Comparison of ENCODE assay signal across 11 mouse cellular contexts in genomic region chr8:84738715-84739400, GRCm38 (mm10). TPM values are rescaled to one million over a fixed set of nuclear protein-coding genes. Genes with fewer than 3 reads are reported as not detected.
DNase-seq lines count a peak whose midpoint lies in the region; ATAC-seq lines count a peak whose summit lies in the region.
"Had no signal": no experiment of that assay in that cellular context is flagged by ENCODE, and none has a peak within 500 bp of the region (broad histone marks: within the 10 kb centered on the region; RNA-seq: fewer than 3 reads in every experiment).

No protein-coding gene starts in this region.

- no peak overlapping the region for H3K9ac ChIP-seq in hindbrain, embryonic 11.5 days (ENCODE audit: low read depth, low read length)
- H3K9ac ChIP-seq in forebrain, embryonic 11.5 days (ENCODE audit: low read length): peak overlapping the region; percentile 55; the same call in 1 of the 2 replicates
- peak overlapping the region; percentile 58 for H3K9ac ChIP-seq in limb, embryonic 13.5 days

- DNase-seq in hindbrain, embryonic 10.5 days (ENCODE audit: low spot score): no peak
- no peak for DNase-seq in hindbrain, embryonic 11.5 days (ENCODE audit: low spot score)
- DNase-seq in brain, adult 2 months (ENCODE audit: low read depth, low spot score): peak; percentile 69
- DNase-seq in forebrain, embryonic 11.5 days (ENCODE audit: low spot score): no peak
- DNase-seq in right cerebral cortex, adult 18-20 months: no peak
- no peak for DNase-seq in kidney, postnatal 4 days
- no peak for DNase-seq in yolk sac, embryonic 10.5 days (ENCODE audit: low spot score)
- DNase-seq: adrenal gland, adult 2 months; gastrocnemius, postnatal 25 days; kidney, postnatal 14 days had no signal

- H3K9me3 ChIP-seq in hindbrain, embryonic 10.5 days: no peaks in the 10 kb centered on the region
- H3K9me3 ChIP-seq in hindbrain, embryonic 11.5 days (ENCODE audit: control insufficient read depth, low read length): no peaks in the 10 kb centered on the region
- no peaks in the 10 kb centered on the region for H3K9me3 ChIP-seq in forebrain, embryonic 11.5 days (ENCODE audit: control insufficient read depth, low read length)
- no peaks in the 10 kb centered on the region for H3K9me3 ChIP-seq in limb, embryonic 13.5 days

- peaks cover 74% of the 10 kb centered on the region for H3K4me1 ChIP-seq in hindbrain, embryonic 10.5 days (replicated peaks)
- H3K4me1 ChIP-seq in hindbrain, embryonic 11.5 days (replicated peaks; ENCODE audit: control insufficient read depth, insufficient read depth, low read length): peaks cover 26% of the 10 kb centered on the region
- peaks cover 47% of the 10 kb centered on the region for H3K4me1 ChIP-seq in forebrain, embryonic 11.5 days (replicated peaks; ENCODE audit: control insufficient read depth, insufficient read depth, low read length)
- H3K4me1 ChIP-seq in limb, embryonic 13.5 days: peaks cover 98% of the 10 kb centered on the region

- no peaks in the 10 kb centered on the region for H3K36me3 ChIP-seq in hindbrain, embryonic 10.5 days
- H3K36me3 ChIP-seq in hindbrain, embryonic 11.5 days (ENCODE audit: control insufficient read depth, insufficient read depth, low read length): no peaks in the 10 kb centered on the region
- H3K36me3 ChIP-seq in forebrain, embryonic 11.5 days (ENCODE audit: control insufficient read depth, insufficient read depth, low read length): no peaks in the 10 kb centered on the region
- H3K36me3 ChIP-seq in limb, embryonic 13.5 days: peaks cover 13% of the 10 kb centered on the region

- no peak for ATAC-seq in hindbrain, embryonic 11.5 days (ENCODE audit: low FRiP score)
- no peak for ATAC-seq in forebrain, embryonic 11.5 days (replicated peaks; ENCODE audit: low FRiP score)
- ATAC-seq in limb, embryonic 13.5 days (ENCODE audit: low FRiP score, low read depth): no peak

- H3K27ac ChIP-seq in hindbrain, embryonic 10.5 days: peak overlapping the region; percentile 31
- no peak overlapping the region for H3K27ac ChIP-seq in hindbrain, embryonic 11.5 days (ENCODE audit: low read depth, low read length)
- H3K27ac ChIP-seq in forebrain, embryonic 11.5 days (ENCODE audit: low read depth, low read length): no peak overlapping the region
- peak overlapping the region; percentile 100 for H3K27ac ChIP-seq in limb, embryonic 13.5 days

- 27% methylated on average over 10 of the region's 10 CpGs for WGBS in hindbrain, embryonic 10.5 days
- 32% methylated on average over 10 of the region's 10 CpGs for WGBS in hindbrain, embryonic 11.5 days
- WGBS in forebrain, embryonic 11.5 days: 32% methylated on average over 10 of the region's 10 CpGs
- 41% methylated on average over 10 of the region's 10 CpGs for WGBS in limb, embryonic 13.5 days

- peaks cover 100% of the 10 kb centered on the region for H3K27me3 ChIP-seq in hindbrain, embryonic 10.5 days (ENCODE audit: insufficient read depth, poor library complexity, severe bottlenecking)
- peaks cover 97% of the 10 kb centered on the region for H3K27me3 ChIP-seq in hindbrain, embryonic 11.5 days (ENCODE audit: control insufficient read depth, insufficient read depth, low read length)
- peaks cover 73% of the 10 kb centered on the region for H3K27me3 ChIP-seq in forebrain, embryonic 11.5 days (ENCODE audit: control insufficient read depth, insufficient read depth, low read length)
- H3K27me3 ChIP-seq in limb, embryonic 13.5 days: 0 out of 2 replicates have a peak, but pooled peaks cover 9% of the 10 kb centered on the region

- peak overlapping the region; percentile 33; the same call in 1 of the 2 replicates for H3K4me3 ChIP-seq in hindbrain, embryonic 10.5 days
- H3K4me3 ChIP-seq in hindbrain, embryonic 11.5 days (ENCODE audit: low read depth, low read length): no peak overlapping the region
- H3K4me3 ChIP-seq in forebrain, embryonic 11.5 days (ENCODE audit: low read depth, low read length): no peak overlapping the region
- H3K4me3 ChIP-seq in limb, embryonic 13.5 days: no peak overlapping the region

- H3K4me2 ChIP-seq in hindbrain, embryonic 11.5 days (replicated peaks; ENCODE audit: low read depth, low read length): no peak overlapping the region
- H3K4me2 ChIP-seq in forebrain, embryonic 11.5 days (ENCODE audit: low read depth, low read length, severe bottlenecking): no peak overlapping the region; the same call in 1 of the 2 replicates
- peak overlapping the region; percentile 48 for H3K4me2 ChIP-seq in limb, embryonic 13.5 days (replicated peaks)

RNA-seq across cellular contexts. Expression of gene G430095P16Rik, which starts 16.1 kb away (rescaled TPM):
- 0.54 and 1.9 TPM in 2 replicates for polyA plus RNA-seq in hindbrain, embryonic 10.5 days (2016; fragmentation: Nextera tagmentation; extraction: Ambion mirVana)
- polyA plus RNA-seq in hindbrain, embryonic 11.5 days (2014; fragmentation: Nextera tagmentation; extraction: Ambion mirVana): 2.3 and 2.9 TPM in 2 replicates
- polyA plus RNA-seq in forebrain, embryonic 11.5 days (2014; fragmentation: Nextera tagmentation; extraction: Ambion mirVana): 3.0 and 3.1 TPM in 2 replicates
- polyA plus RNA-seq in limb, embryonic 13.5 days (2015; fragmentation: Nextera tagmentation; extraction: Ambion mirVana): 7.1 and 9.8 TPM in 2 replicates

RNA-seq across cellular contexts. Expression of gene Lyl1, which starts 37.6 kb away (rescaled TPM):
- polyA plus RNA-seq in hindbrain, embryonic 10.5 days (2016; fragmentation: Nextera tagmentation; extraction: Ambion mirVana): 5.6 and 6.5 TPM in 2 replicates
- 5.3 and 5.4 TPM in 2 replicates for polyA plus RNA-seq in hindbrain, embryonic 11.5 days (2014; fragmentation: Nextera tagmentation; extraction: Ambion mirVana)
- polyA plus RNA-seq in forebrain, embryonic 11.5 days (2014; fragmentation: Nextera tagmentation; extraction: Ambion mirVana): 5.0 and 5.7 TPM in 2 replicates
- polyA plus RNA-seq in limb, embryonic 13.5 days (2015; fragmentation: Nextera tagmentation; extraction: Ambion mirVana): 4.1 and 4.9 TPM in 2 replicates

RNA-seq across cellular contexts. Expression of gene Nacc1, which starts 51.2 kb away (rescaled TPM):
- polyA plus RNA-seq in hindbrain, embryonic 10.5 days (2016; fragmentation: Nextera tagmentation; extraction: Ambion mirVana): 25.2 and 28.9 TPM in 2 replicates
- polyA plus RNA-seq in hindbrain, embryonic 11.5 days (2014; fragmentation: Nextera tagmentation; extraction: Ambion mirVana): 19.7 and 20.5 TPM in 2 replicates
- polyA plus RNA-seq in forebrain, embryonic 11.5 days (2014; fragmentation: Nextera tagmentation; extraction: Ambion mirVana): 34.6 and 37.7 TPM in 2 replicates
- 15.0 and 15.2 TPM in 2 replicates for polyA plus RNA-seq in limb, embryonic 13.5 days (2015; fragmentation: Nextera tagmentation; extraction: Ambion mirVana)

RNA-seq across cellular contexts. Expression of gene Trmt1, which starts 52.8 kb away (rescaled TPM):
- polyA plus RNA-seq in hindbrain, embryonic 10.5 days (2016; fragmentation: Nextera tagmentation; extraction: Ambion mirVana): 57.8 and 65.9 TPM in 2 replicates
- polyA plus RNA-seq in hindbrain, embryonic 11.5 days (2014; fragmentation: Nextera tagmentation; extraction: Ambion mirVana): 47.9 and 51.1 TPM in 2 replicates
- polyA plus RNA-seq in forebrain, embryonic 11.5 days (2014; fragmentation: Nextera tagmentation; extraction: Ambion mirVana): 52.7 and 72.3 TPM in 2 replicates
- polyA plus RNA-seq in limb, embryonic 13.5 days (2015; fragmentation: Nextera tagmentation; extraction: Ambion mirVana): 70.8 and 72.7 TPM in 2 replicates

Comparison
In these comparisons a context has a peak if more than half of its experiments do, and no peak if none do; other contexts are left out.
1. H3K27ac ChIP-seq: peak in hindbrain, embryonic 10.5 days (single experiment) and limb, embryonic 13.5 days (single experiment); none in hindbrain, embryonic 11.5 days (single experiment) and forebrain, embryonic 11.5 days (single experiment).